Mouse (Mus musculus): ENCODE data around the gene Plgrkt.

- no peak for TF ChIP-seq CTCF (IDR thresholded peaks at IDR 0.05; ENCODE audit: insufficient read depth, low read depth, low read length)
- no peak for TF ChIP-seq POLR2A (IDR thresholded peaks at IDR 0.05; ENCODE audit: insufficient read depth, low read depth, low read length)
Observed at GRCm38 (mm10) chr19:29391279-29391678, 24.1 kb upstream of the Plgrkt start.
